Mouse (Mus musculus) cerebral cortex, adult 2 months (tissue): ENCODE data around the gene Gm6583.

Experiments used
- WGBS: fragments of 180-500 bp; shearing (Covaris S2); methylation state at CpG from one replicate; pipeline ENCODE4 v1.1.7; 2018; 5-methylcytosine and 5-hydroxymethylcytosine counted together

Gene Gm6583

GRCm38 (mm10) chr5:112355910-112356309 lies at the start of gene Gm6583:
Gene Gm6583 (minus strand): TSS chr5:112356033.
- WGBS, result 65% methylated on average over 13 of the region's 13 CpGs

- WGBS, result 74% methylated on average over 3 of the region's 3 CpGs
These were observed 46.6 kb upstream of the Gm6583 start for GRCm38 (mm10) chr5:112402437-112402836.

- 71% methylated on average over 10 of the region's 10 CpGs for WGBS
These were observed 43.5 kb upstream of the Gm6583 start for GRCm38 (mm10) chr5:112399284-112399683.

- 56% methylated on average over 18 of the region's 18 CpGs for WGBS
These were observed 40.2 kb upstream of the Gm6583 start for GRCm38 (mm10) chr5:112396066-112396465.

GRCm38 (mm10) chr5:112394779-112395443 lies 39.1 kb upstream of the Gm6583 start, which contains the start of gene Asphd2:
Gene Asphd2 (minus strand): TSS chr5:112394866.
- 1% methylated on average over 67 of the region's 67 CpGs for WGBS

GRCm38 (mm10) chr5:112394415-112394763 lies 38.6 kb upstream of the Gm6583 start:
- WGBS, result under 1% methylated on average over 27 of the region's 28 CpGs

- WGBS, result 11% methylated on average over 18 of the region's 18 CpGs
These were observed 38.0 kb upstream of the Gm6583 start for GRCm38 (mm10) chr5:112393741-112394414.

- WGBS, result 53% methylated on average over 27 of the region's 27 CpGs
These were observed 36.0 kb upstream of the Gm6583 start for GRCm38 (mm10) chr5:112391676-112392323.

- WGBS, result 64% methylated on average over 16 of the region's 16 CpGs
These were observed 35.2 kb upstream of the Gm6583 start for GRCm38 (mm10) chr5:112391002-112391401.

GRCm38 (mm10) chr5:112389352-112389751 lies 33.5 kb upstream of the Gm6583 start:
- WGBS, result 38% methylated on average over 9 of the region's 9 CpGs

- WGBS, result 84% methylated on average over 2 of the region's 2 CpGs
These were observed 30.1 kb upstream of the Gm6583 start for GRCm38 (mm10) chr5:112385973-112386372.

- WGBS, result 86% methylated on average over 13 of the region's 13 CpGs
These were observed 29.1 kb upstream of the Gm6583 start for GRCm38 (mm10) chr5:112384805-112385472.

- 27% methylated on average over 17 of the region's 17 CpGs for WGBS
These were observed 27.0 kb upstream of the Gm6583 start for GRCm38 (mm10) chr5:112382641-112383330.

GRCm38 (mm10) chr5:112382042-112382441 lies 26.2 kb upstream of the Gm6583 start:
- WGBS, result 51% methylated on average over 9 of the region's 9 CpGs

- WGBS, result 88% methylated on average over 11 of the region's 11 CpGs
These were observed 25.3 kb upstream of the Gm6583 start for GRCm38 (mm10) chr5:112381154-112381553.

GRCm38 (mm10) chr5:112378716-112379115 lies 22.9 kb upstream of the Gm6583 start:
- 74% methylated on average over 6 of the region's 6 CpGs for WGBS

GRCm38 (mm10) chr5:112377380-112377779 lies 21.5 kb upstream of the Gm6583 start:
- 86% methylated on average over 1 of the region's 1 CpGs for WGBS

- 77% methylated on average over 4 of the region's 4 CpGs for WGBS
These were observed 20.3 kb upstream of the Gm6583 start for GRCm38 (mm10) chr5:112376111-112376510.

- 29% methylated on average over 7 of the region's 7 CpGs for WGBS
These were observed 16.1 kb upstream of the Gm6583 start for GRCm38 (mm10) chr5:112371933-112372332.

GRCm38 (mm10) chr5:112370236-112370813 lies 14.5 kb upstream of the Gm6583 start:
- 63% methylated on average over 12 of the region's 12 CpGs for WGBS

- WGBS, result 79% methylated on average over 13 of the region's 13 CpGs
These were observed 13.5 kb upstream of the Gm6583 start for GRCm38 (mm10) chr5:112369326-112369725.
